Mouse (Mus musculus) mammary gland, adult 2 months (tissue): ENCODE data around the gene Prim1. TPM values are rescaled to one million over a fixed set of nuclear protein-coding genes. Genes with fewer than 3 reads are reported as not detected.

ENCODE experiments used
- polyA plus RNA-seq: library from polyadenylated mRNA; depleted of rRNA; stranded (reverse); fragments of >200 nt; gene quantifications from 2 replicates; pipeline ENCODE4 v1.2.3, GENCODE M21; 2012; ENCODE audit warnings: low replicate concordance; rRNA removed

Gene Prim1
- polyA plus RNA-seq, result 1.6 and 3.1 TPM in 2 replicates

GRCm38 (mm10) chr10:128015068-128015934 is at the start of gene Prim1:
Gene Prim1 (plus strand): TSS chr10:128015168.

GRCm38 (mm10) chr10:128007446-128007845 is 7.5 kb upstream of the Prim1 start, which contains the start of gene Hsd17b6:
Gene Hsd17b6 (minus strand): TSS chr10:128007611.

GRCm38 (mm10) chr10:128058601-128059151 is 43.7 kb downstream of the Prim1 start, which contains the start of gene Ptges3:
Gene Ptges3 (plus strand): TSS chr10:128058954.

Other genes starting within 250 kb of the Prim1 start
- 0.37 TPM in 1 of 2 replicates, not detected in the other for gene Rdh9, start 238.8 kb upstream of the Prim1 start, polyA plus RNA-seq
- 0.13 TPM in 2 replicates for gene Rdh16, start 214.0 kb upstream of the Prim1 start, polyA plus RNA-seq
- gene Rdh19, start 165.2 kb upstream of the Prim1 start, polyA plus RNA-seq, result not detected in 2 replicates
- 0.10 TPM in 1 of 2 replicates, not detected in the other for gene Rdh16f2, start 148.7 kb upstream of the Prim1 start, polyA plus RNA-seq
- gene Rdh7, start 126.4 kb upstream of the Prim1 start, polyA plus RNA-seq, result 1.9 TPM in 1 of 2 replicates, not detected in the other
- gene Sdr9c7, start 116.7 kb upstream of the Prim1 start, polyA plus RNA-seq, result 0.07 and 0.30 TPM in 2 replicates
- 0.48 TPM in 1 of 2 replicates, not detected in the other for gene Hsd17b6, start 7.6 kb upstream of the Prim1 start, polyA plus RNA-seq
- 125 and 131 TPM in 2 replicates for gene Naca, start 20.4 kb downstream of the Prim1 start, polyA plus RNA-seq
- gene Ptges3, start 43.8 kb downstream of the Prim1 start, polyA plus RNA-seq, result 17.6 and 101 TPM in 2 replicates
- 5,679 and 6,335 TPM in 2 replicates for gene Atp5b, start 68.1 kb downstream of the Prim1 start, polyA plus RNA-seq
- gene Baz2a, start 76.4 kb downstream of the Prim1 start, polyA plus RNA-seq, result 38.7 and 43.5 TPM in 2 replicates
- gene Rbms2, start 165.1 kb downstream of the Prim1 start, polyA plus RNA-seq, result 141 and 190 TPM in 2 replicates
- 1.6 and 19.0 TPM in 2 replicates for gene Gls2, start 179.3 kb downstream of the Prim1 start, polyA plus RNA-seq
- gene Spryd4, start 196.6 kb downstream of the Prim1 start, polyA plus RNA-seq, result 7.7 and 23.0 TPM in 2 replicates
- gene Mip, start 210.7 kb downstream of the Prim1 start, polyA plus RNA-seq, result not detected in 2 replicates
- 3.5 and 4.7 TPM in 2 replicates for gene Timeless, start 216.9 kb downstream of the Prim1 start, polyA plus RNA-seq
- 0.09 and 1.4 TPM in 2 replicates for gene Apon, start 238.9 kb downstream of the Prim1 start, polyA plus RNA-seq